Mouse (Mus musculus): ENCODE data around the gene Exoc5. TPM values are rescaled to one million over a fixed set of nuclear protein-coding genes. Genes with fewer than 3 reads are reported as not detected.

Exoc5 gene
- polyA plus RNA-seq (2014; fragmentation: Illumina TruSeq; extraction: RNeasy Lipid Tissue Mini Kit (QIAGEN cat#74804); ENCODE audit: low read depth, low replicate concordance), result 95.7 TPM

DNA sequence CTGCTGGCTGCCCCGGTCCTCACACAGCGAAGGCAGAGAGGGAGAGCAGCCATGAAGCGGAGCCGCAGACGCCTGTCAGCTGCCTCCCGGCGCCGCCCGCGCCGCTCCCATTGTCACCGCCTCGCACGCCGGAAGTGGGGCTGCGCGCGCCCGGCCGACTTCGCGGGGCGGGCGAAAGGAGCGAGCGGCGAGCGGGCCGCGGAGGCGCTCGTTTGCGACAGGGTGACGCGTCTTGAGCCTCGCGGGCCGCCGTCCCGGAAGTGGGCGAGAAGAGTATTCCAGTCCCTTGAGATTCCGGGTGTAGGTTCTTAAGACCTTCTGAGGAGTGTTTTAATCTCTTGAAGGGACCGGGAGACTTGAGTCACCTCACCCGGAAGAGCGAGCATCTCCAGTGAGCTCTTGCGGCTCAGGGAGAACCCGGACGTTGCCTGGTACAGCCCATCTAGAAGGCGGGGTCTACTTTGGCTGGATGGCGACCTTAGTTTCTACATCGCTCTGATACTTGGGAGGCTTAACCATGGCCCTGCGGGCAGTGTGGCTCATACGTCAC lies at the start of gene Exoc5:
Gene Exoc5, minus strand, starts transcription at position 380 of the 550 bp plus-strand sequence.

DNA sequence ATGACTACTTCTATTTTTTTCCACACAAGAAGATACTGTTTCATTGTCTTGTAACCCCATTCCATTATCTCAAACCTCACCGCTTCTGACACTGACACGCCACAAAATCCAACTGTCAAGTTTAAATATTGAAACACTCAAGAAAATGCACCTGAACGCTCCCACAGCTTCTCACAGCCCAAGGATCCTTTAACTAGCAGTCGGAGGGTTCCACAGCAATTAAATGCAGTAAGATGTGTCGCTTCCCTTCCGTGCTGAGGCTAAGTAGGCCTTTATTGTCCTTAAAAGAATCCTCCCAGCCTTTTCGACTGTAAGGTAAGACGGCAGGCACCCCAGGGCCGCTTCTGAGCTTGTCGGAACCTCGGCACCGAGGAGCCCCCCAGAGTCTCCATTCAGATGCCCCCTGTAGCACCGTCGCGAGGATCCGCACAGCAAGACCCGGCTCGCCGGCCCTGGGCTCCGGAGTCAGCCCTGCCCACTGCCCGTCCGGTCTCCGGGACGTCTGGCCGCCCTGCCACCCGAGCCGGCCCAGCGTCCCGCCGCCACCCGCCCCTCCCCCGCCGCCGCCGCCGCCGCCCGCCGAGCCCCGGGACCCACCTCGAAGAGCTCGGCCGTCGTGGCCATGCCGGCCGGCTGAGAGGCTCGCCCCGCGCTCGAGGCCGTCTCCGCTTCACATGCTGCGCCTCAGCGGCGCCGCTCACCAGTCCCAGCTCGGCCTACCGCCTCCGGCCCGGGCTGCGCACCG lies 752 bp downstream of the Exoc5 start, which contains the start of gene Ap5m1:
Gene Ap5m1, plus strand, starts transcription at position 569 of the 745 bp plus-strand sequence.

Other genes starting within 250 kb of the Exoc5 start
- 79.4 TPM for gene Ap5m1, start 556 bp downstream of the Exoc5 start, polyA plus RNA-seq (2014; fragmentation: Illumina TruSeq; extraction: RNeasy Lipid Tissue Mini Kit (QIAGEN cat#74804); ENCODE audit: low read depth, low replicate concordance)
- 71.3 TPM for gene Naa30, start 105.6 kb upstream of the Exoc5 start, polyA plus RNA-seq (2014; fragmentation: Illumina TruSeq; extraction: RNeasy Lipid Tissue Mini Kit (QIAGEN cat#74804); ENCODE audit: low read depth, low replicate concordance)
- 884 TPM for gene ccdc198, start 178.8 kb upstream of the Exoc5 start, polyA plus RNA-seq (2014; fragmentation: Illumina TruSeq; extraction: RNeasy Lipid Tissue Mini Kit (QIAGEN cat#74804); ENCODE audit: low read depth, low replicate concordance)

Measured in kidney, adult 10 weeks (tissue).